Mouse (Mus musculus): Measurements from ENCODE around the gene Alk. TPM values are rescaled to one million over a fixed set of nuclear protein-coding genes. Genes with fewer than 3 reads are reported as not detected.

The Alk gene
- polyA plus RNA-seq, 1 experiment from 2014 or later = 0.09 TPM

DNA sequence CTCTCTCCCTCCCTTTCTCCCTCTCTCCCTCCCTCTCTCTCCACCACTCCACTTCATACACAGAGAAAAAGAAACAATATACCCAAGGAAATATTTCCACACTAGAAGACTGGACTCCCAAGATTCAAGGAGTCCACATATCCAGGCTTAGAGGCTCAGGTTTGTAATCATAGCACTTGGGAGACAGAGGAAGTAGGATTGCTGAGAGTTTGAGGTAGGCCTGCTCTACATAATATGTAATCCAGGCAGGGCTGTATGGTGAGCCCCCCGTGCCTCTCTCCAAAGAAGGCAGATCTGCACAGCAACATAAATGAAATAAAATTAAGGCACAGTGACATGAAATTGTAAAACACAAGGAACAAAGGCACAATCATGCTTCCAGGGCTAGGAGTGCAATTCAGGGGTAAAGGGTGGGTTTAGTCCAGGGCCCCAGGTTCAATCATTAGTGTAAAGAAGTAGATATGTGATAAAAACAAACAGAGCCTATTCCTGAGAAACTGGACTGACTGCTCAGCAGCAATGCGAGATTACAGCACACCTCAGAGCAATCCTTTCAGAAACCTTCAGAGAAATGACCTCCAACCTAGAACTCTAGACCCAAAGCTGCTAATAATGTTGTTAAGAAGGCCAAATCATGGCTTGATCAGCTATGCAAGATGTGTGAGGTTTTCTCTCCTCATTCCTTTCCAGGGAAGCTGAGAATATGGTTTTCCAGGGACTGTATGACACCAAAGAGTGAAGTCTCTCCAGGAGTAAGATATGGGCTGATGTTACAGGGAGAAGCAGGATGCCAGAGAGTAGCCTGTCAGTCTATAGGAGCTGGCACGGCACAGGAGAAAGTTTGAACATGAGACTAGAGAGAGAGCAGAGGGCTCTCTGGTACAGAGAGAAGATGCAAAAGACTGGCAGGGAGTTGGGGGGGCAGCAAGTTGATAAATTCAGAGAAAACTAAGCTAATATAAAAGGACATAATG is 158.9 kb downstream of the Alk start:
- Histone ChIP-seq H3K36me3 (replicated peaks) (no peaks in the 10 kb centered on the region), H3K4me3 (no peak overlapping the region), H3K27ac (no peak overlapping the region), H3K27me3 (ENCODE audit: poor library complexity, severe bottlenecking) (no peaks in the 10 kb centered on the region), H3K9me3 (peaks cover 9% of the 10 kb centered on the region; the same call in 1 of the 2 replicates), H3K4me1 (no peaks in the 10 kb centered on the region)
- no peak for DNase-seq (ENCODE audit: extremely low spot score, low spot score)
- 81% methylated on average over 3 of the region's 3 CpGs for WGBS

DNA sequence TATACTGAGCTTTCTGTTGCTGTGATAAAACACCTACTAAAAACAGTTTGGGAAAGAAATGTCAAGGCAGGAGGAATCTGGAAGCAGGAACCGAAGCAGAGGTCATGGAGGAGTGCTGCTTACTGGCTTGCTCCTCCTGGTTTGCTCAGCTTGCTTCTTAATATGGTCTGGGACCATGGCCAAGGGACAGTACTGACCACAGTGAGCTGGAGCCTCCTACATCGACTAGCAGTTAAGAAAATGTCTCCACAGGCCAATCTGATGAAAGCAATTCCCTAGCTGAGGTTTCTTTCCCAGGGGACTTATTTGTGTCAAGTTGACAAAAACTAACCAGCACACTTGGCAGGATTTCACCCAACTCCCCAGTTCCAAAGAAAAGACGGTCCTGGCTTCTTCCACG is 187.0 kb downstream of the Alk start:
- H3K9me3 ChIP-seq = no peaks in the 10 kb centered on the region
- no peaks in the 10 kb centered on the region for H3K27me3 ChIP-seq (ENCODE audit: poor library complexity, severe bottlenecking)
- no peaks in the 10 kb centered on the region for H3K36me3 ChIP-seq (replicated peaks)
- no peak for DNase-seq (ENCODE audit: extremely low spot score, low spot score)
- 86% methylated on average over 4 of the region's 4 CpGs for WGBS
- no peak overlapping the region for H3K27ac ChIP-seq
- no peak overlapping the region for H3K4me3 ChIP-seq
- H3K4me1 ChIP-seq = no peaks in the 10 kb centered on the region

DNA sequence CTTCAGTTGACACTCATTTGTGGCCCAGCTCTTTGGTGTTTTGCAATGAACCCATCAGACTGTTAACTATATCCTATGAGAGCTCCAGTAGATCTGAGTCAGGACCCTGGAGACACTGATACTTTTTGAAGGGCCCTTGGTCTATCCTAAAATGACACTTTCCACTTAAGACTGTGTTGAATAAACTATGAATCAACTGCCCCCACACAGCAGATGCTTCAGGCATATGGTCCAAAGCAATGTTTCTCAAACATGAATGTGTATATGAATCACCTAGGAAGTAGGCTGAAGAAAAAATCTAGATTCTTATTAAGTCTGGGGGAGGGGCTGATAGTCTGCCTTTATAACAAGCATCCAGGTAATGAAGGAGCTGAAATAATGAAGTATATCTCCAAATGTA is 189.8 kb downstream of the Alk start:
- Histone ChIP-seq H3K4me3 (no peak overlapping the region), H3K27me3 (ENCODE audit: poor library complexity, severe bottlenecking) (no peaks in the 10 kb centered on the region), H3K9me3 (no peaks in the 10 kb centered on the region), H3K27ac (no peak overlapping the region), H3K36me3 (replicated peaks) (no peaks in the 10 kb centered on the region), H3K4me1 (no peaks in the 10 kb centered on the region)
- no peak for DNase-seq (ENCODE audit: extremely low spot score, low spot score)

DNA sequence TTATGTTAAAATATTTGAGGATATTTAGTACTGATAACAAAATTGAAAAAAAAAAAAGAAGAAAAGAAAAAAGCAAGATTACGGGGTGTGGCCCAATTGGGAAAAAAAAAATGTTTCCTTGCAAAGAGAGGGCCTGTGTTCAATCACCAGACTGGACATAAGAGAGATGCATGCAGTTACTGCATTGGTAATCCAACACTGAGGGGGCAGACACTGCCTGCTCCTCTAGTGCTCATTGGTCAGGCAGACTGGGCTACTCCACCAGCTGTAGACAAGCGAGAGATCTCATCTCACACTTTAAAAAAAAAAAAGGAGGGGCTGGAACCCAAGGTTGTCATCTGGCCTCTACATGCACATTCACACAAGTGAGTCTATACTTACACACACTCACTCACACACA is 199.6 kb downstream of the Alk start:
- Histone ChIP-seq H3K9me3 (no peaks in the 10 kb centered on the region), H3K27me3 (ENCODE audit: poor library complexity, severe bottlenecking) (no peaks in the 10 kb centered on the region), H3K36me3 (replicated peaks) (no peaks in the 10 kb centered on the region), H3K27ac (no peak overlapping the region), H3K4me3 (no peak overlapping the region), H3K4me1 (no peaks in the 10 kb centered on the region)
- WGBS = 89% methylated on average over 2 of the region's 2 CpGs
- no peak for DNase-seq (ENCODE audit: extremely low spot score, low spot score)

DNA sequence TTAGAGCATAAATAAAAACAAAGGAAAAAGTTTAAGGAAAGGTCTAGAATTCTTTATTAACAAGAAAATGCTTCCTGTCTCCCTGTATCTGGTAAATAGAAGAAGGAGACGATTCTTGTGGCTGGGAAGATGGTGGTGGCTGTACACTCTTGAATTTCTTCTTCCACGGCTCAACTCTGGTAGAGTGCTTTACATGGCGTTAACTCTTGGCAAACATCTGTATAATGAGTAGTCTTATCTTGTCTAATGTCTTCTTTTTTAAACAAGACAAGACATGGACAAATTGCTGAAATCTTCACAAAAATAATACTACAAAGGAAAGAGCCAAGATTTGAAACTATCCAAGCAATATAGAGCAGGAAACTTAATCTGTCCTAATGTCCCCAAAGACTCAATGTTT is 202.6 kb downstream of the Alk start:
- Histone ChIP-seq H3K27me3 (ENCODE audit: poor library complexity, severe bottlenecking) (no peaks in the 10 kb centered on the region), H3K4me3 (no peak overlapping the region), H3K4me1 (no peaks in the 10 kb centered on the region), H3K27ac (no peak overlapping the region), H3K36me3 (replicated peaks) (no peaks in the 10 kb centered on the region), H3K9me3 (no peaks in the 10 kb centered on the region)
- no peak for DNase-seq (ENCODE audit: extremely low spot score, low spot score)
- 91% methylated on average over 3 of the region's 3 CpGs for WGBS

DNA sequence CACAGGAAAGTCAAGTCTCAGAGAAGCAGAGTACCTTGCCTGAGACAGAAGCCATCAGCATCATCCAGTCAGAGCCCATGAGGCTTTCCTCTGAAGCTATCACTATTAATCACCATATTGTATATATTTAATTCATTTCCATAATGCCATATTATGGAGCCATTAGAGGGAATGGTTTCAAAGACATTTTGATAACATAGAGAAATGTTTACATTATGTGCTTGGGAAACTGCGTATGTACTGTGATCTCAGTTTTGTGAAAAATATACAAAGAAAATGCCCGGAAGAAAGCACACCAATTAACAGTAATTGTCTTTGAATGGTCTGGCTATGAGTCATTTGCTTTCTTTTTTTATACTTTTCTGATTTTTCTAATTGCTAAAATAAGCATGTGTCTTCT is 203.1 kb downstream of the Alk start:
- Histone ChIP-seq H3K27me3 (ENCODE audit: poor library complexity, severe bottlenecking) (no peaks in the 10 kb centered on the region), H3K27ac (no peak overlapping the region), H3K4me1 (0 out of 2 replicates have a peak, but pooled peaks cover 1% of the 10 kb centered on the region), H3K4me3 (no peak overlapping the region), H3K9me3 (no peaks in the 10 kb centered on the region), H3K36me3 (replicated peaks) (no peaks in the 10 kb centered on the region)
- WGBS = 95% methylated on average over 2 of the region's 2 CpGs
- no peak for DNase-seq (ENCODE audit: extremely low spot score, low spot score)

DNA sequence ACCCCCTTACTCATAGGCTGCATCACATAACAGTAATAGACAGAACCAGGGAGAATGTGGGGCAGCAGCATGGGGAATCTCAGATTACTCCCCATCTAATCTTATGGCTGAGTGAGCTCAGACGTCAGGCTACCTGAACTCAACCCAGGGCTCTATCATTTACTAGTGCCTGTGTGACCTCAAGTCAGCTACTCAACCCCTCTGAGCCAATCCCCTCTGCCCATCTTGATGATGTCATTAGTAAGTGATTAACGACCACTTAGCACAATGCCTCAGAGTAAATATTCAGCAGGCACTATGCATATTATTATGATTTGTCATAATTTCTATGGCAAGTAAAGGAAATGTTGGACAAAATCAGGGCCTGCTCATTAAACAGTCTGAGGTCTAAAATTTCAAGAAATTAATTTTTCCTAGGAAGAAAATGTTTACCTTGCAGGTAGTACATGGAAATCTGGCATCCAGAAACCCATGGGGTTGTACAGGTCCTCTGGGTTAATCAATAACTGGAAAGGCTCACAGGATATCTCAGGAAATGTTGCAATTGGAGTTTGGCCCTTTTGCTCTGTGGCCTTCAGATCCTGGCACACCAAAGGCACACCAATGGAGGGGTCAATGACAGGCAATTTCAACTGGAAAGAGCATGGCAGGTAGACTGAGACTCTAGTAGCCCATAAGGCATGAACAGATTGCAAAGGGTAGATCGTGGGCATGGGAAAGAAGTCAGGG is 204.9 kb downstream of the Alk start:
- no peaks in the 10 kb centered on the region for H3K36me3 ChIP-seq (replicated peaks)
- peaks cover 10% of the 10 kb centered on the region; the same call in 1 of the 2 replicates for H3K4me1 ChIP-seq
- no peaks in the 10 kb centered on the region for H3K27me3 ChIP-seq (ENCODE audit: poor library complexity, severe bottlenecking)
- H3K9me3 ChIP-seq = no peaks in the 10 kb centered on the region
- no peak overlapping the region for H3K4me3 ChIP-seq
- 83% methylated on average over 3 of the region's 3 CpGs for WGBS
- no peak overlapping the region for H3K27ac ChIP-seq
- no peak for DNase-seq (ENCODE audit: extremely low spot score, low spot score)

DNA sequence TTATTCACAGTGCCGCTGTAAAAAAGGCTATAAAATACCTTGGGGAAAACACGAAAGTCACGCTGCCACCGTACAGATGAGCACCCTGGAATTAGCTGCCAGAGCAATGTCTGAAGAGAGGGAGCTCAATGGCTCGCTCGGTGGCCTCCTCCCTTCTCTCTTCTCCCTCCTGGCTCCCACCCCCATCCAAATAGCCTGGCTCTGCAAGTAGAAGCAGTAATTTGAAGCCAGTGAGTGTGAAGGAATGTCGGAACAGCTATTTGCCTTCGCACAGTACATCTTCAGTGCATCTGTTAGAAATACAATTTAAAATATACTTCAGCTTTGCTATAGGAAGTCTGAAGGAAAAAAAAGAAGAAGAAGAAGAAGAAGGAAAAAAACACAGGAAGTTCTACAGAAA is 208.5 kb downstream of the Alk start:
- 56% methylated on average over 8 of the region's 8 CpGs for WGBS
- no peak for DNase-seq (ENCODE audit: extremely low spot score, low spot score)

DNA sequence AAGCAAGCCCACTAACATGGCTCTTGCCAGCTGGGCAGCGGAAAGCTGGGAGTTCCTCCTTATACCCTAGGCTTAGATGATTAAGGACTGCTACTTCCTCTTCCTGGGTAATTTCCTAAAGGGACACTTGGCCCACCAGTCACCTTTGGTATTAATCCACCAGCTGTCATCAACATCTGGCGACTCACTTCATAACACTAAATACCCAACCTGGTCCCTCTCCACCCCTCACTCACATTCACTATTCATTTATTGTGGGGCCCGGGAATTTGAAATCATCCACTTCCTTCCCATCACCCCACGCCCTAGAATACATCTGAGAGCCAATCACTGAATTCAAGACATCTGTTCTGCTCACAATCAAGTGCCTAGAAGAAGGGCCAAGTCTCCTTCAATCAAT is 235.4 kb downstream of the Alk start:
- no peaks in the 10 kb centered on the region for H3K27me3 ChIP-seq (ENCODE audit: poor library complexity, severe bottlenecking)
- no peak for DNase-seq (ENCODE audit: extremely low spot score, low spot score)
- 82% methylated on average over 4 of the region's 4 CpGs for WGBS
- no peak overlapping the region for H3K4me3 ChIP-seq
- no peaks in the 10 kb centered on the region for H3K4me1 ChIP-seq
- H3K36me3 ChIP-seq (replicated peaks) = no peaks in the 10 kb centered on the region
- H3K9me3 ChIP-seq = no peaks in the 10 kb centered on the region
- no peak overlapping the region for H3K27ac ChIP-seq

More for the DNA sequence above, 208.5 kb downstream of the Alk start:
- no peaks in the 10 kb centered on the region for H3K9me3 ChIP-seq
- peaks cover 16% of the 10 kb centered on the region for H3K4me1 ChIP-seq
- no peak overlapping the region for H3K27ac ChIP-seq
- H3K27me3 ChIP-seq (ENCODE audit: poor library complexity, severe bottlenecking) = no peaks in the 10 kb centered on the region
- no peaks in the 10 kb centered on the region for H3K36me3 ChIP-seq (replicated peaks)
- H3K4me3 ChIP-seq = no peak overlapping the region

DNA sequence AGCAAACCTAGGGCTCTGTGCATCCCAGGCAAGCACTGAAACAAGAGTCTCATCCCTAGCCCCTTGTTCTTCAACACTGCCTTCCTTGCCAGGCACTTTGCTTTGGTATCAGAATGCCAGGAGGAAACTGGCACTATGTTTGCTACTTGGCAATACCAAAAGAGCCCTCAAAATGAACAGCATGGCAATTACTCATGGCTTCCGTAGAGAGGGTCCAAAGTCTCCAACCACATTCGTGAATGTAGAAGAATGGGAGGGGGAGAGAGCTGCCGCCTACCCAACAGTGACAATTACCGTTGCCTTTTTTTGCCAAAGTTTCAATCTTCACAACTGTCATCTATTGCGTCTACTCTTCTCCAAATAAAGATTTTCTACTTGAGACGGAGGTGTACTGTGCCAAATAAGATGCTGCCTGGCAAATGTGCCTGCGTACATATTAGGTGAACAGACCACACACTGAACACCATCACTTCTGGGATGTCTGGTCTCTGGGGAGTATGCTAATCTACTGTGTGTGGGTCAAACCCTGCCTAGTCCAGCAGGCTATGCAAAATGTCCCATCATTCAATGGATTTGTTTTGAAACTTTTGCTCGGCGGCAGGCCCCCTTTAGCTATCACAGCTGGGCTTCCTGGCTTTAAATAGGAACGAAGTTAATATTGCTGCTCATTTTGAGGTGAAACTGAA is 241.5 kb downstream of the Alk start:
- no peak overlapping the region for H3K27ac ChIP-seq
- WGBS = 91% methylated on average over 10 of the region's 10 CpGs
- DNase-seq (ENCODE audit: extremely low spot score, low spot score) = no peak
- no peaks in the 10 kb centered on the region for H3K4me1 ChIP-seq
- H3K9me3 ChIP-seq = no peaks in the 10 kb centered on the region
- no peak overlapping the region for H3K4me3 ChIP-seq
- H3K36me3 ChIP-seq (replicated peaks) = no peaks in the 10 kb centered on the region
- H3K27me3 ChIP-seq (ENCODE audit: poor library complexity, severe bottlenecking) = no peaks in the 10 kb centered on the region

DNA sequence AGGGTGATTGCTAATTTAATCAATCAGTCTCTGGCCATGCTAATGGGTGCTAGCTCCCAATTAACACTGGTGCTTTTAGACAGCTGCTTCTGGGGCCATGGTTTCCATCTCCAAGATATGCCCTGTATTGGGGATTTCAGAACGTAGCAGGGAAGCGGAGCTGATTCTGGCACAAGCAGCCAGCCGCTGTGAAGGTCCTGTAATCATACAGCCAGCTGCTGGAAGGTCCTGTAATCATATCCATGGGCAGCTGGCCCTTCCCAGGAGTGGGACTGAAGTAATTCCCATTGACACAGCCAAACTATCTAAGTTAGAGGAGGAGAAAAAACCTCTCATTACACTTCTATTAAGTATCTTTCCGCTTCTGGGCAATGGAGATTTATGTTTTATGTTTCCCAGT is 242.5 kb downstream of the Alk start:
- no peak for DNase-seq (ENCODE audit: extremely low spot score, low spot score)
- Histone ChIP-seq H3K27ac (no peak overlapping the region), H3K4me1 (no peaks in the 10 kb centered on the region), H3K9me3 (no peaks in the 10 kb centered on the region), H3K36me3 (replicated peaks) (no peaks in the 10 kb centered on the region), H3K4me3 (no peak overlapping the region), H3K27me3 (ENCODE audit: poor library complexity, severe bottlenecking) (no peaks in the 10 kb centered on the region)
- WGBS = 96% methylated on average over 4 of the region's 4 CpGs

DNA sequence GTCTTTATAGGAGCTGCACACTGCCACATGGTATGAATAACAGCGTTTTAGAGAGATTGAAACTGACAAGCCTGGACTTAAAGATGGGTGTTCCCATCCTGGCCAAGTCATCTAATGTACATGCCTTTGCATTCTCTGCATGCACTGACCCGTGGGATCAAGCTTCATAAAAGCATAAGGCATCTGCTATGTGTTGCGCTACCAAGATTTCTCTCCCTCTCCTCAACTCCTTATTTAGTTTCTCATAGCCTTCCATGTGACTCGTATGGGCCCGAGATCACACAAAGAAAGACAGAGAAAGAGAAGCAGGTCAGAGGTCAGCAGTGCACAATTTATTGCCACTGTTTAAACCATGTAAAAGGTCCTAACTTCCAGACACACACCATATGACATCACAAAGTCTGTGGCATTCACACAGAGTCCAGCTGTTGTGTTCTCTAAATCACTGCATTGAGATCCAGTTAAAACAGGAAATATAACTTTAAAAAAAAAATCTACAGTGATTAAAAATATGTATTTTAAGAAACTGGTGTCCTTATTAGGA is 247.6 kb downstream of the Alk start:
- Histone ChIP-seq H3K27me3 (ENCODE audit: poor library complexity, severe bottlenecking) (no peaks in the 10 kb centered on the region), H3K4me1 (no peaks in the 10 kb centered on the region), H3K4me3 (no peak overlapping the region), H3K9me3 (no peaks in the 10 kb centered on the region), H3K36me3 (replicated peaks) (no peaks in the 10 kb centered on the region), H3K27ac (no peak overlapping the region)
- no peak for DNase-seq (ENCODE audit: extremely low spot score, low spot score)
- WGBS = 77% methylated on average over 5 of the region's 5 CpGs

Measured in forebrain, embryonic 10.5 days (tissue).